Mouse (Mus musculus): ENCODE measurements around the gene Setd3.

Gene Setd3

DNA sequence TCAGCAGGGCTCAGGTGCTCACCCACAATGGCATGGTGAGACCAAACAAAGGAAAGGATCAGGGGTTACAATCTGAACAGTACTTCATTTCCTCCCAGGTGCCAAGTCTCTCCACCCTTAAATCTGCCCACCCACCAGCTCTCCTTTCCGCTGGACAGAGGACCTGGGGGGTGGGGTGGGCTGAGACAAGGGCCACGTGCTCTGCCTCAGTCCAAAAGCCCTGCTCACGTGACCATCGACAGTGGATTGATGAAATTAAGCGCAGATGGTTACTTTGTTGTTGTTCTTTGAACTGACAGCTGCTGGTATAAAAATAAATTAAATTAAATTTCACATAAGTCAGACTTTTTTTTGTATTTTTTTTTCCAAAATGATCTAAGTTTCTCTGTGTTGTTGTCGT lies 109.6 kb downstream of the Setd3 start:
- no peak for DNase-seq

DNA sequence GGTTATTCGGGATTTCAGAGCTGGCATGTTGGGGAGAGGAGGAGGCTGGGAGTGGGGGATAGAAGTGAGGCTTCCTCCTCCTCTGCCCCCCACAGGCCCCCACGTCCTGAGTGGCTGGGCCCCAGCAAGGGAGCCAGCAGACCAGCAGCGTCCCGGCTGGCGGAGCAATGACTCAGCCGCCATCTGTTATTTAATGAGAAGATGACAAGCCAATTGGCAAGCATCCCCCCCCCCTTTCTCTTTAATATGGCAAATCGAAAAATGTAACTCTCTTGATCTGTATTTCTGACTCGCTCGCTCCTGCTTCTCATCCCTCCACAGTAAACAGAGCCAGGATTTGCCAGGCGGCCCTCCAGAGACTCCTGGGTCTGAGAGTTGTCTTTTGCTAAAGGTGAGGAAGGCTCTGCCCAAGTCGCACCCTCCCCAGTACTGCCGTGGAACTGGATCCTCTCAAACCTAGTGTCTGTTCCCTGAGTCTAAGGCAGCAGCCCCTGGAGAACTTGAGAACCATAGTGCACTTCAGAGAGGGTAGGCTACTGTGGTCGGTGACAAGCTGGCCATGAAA lies 111.2 kb downstream of the Setd3 start:
- DNase-seq, result peak; percentile 75

DNA sequence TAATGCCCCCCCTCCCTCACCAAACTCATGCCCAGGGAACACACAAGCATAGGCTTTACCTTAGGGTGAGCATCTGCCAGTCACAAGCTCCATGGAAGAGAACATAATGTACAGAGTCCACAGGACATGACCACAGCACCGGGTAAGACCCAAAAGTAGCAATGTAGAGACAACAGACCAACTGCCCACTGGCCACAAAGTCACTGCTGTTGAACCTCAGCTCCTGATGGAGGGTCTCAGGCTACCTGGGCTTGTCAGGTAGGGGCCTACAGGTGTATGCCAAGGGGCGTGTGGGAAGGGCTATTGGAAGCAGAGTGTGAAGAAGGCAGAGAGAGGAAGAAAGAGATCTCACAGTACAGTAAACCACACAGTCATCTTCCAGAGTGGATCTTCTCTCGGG lies 111.9 kb downstream of the Setd3 start:
- DNase-seq, result no peak

DNA sequence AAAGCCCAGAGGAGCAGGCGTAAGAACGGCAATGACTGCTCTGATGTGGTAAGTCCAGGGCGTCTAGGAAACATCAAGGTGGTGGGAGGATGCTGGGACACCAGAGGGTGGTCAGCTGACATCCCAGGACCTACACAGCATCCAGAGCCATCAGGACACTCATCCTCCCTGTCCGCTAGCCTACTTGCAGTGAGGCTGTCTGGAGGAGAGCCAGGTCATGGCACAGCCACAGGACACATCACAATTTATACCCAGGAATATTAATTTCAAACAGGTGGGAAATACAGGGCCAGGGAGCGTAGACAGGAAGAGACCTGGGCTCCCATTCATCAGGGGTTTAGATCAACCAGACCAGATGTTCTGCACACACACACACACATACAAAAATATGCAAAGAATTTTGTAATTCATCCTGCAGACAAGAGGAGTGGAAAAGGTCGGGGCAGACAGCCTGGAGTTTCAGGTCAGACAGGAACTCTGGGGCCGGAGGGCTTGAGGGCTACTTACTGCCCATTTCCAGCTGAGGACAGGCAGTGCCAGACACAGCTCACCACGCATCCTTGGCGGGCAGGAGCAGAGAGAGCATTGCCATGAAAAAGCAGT lies 114.6 kb downstream of the Setd3 start:
- no peak for DNase-seq

DNA sequence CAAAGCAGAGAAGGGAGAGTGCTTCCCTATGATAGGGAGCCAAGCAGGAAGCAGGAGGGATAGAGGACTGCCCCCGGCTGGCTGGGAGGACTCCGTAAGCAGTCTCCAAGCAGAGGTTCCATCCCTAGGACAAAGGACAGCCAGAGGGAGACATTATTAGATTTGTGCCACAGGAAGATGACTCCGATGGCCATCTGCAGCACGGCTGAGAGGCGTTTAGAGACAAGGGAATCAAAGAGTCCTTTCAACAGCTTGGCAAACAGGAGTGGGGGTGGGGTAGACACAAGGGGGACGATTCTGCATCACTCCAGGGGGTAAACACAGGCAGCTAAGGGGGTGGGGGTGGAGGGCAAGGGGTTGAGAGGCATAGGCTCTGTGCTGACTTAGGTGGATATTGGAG lies 115.1 kb downstream of the Setd3 start:
- no peak for DNase-seq

DNA sequence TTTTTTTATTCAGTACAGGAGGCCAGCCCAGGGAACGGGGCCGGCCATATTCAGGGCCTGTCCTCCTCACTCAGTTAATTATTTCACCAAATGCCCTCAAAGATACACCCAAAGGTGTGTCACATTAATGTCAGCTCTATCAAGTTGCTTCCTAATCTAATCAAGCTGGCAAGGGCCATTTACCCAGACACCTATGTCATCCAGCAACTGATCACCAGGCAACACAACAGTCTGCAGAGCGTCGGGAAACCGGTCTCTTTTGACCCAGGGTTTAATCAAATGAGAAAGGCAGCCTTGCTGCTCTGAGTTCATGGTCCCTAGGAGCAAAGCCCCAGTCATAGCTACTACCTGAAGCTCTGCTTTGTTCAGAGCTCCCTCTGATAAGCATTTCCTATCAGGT lies 117.0 kb downstream of the Setd3 start:
- no peak for DNase-seq

DNA sequence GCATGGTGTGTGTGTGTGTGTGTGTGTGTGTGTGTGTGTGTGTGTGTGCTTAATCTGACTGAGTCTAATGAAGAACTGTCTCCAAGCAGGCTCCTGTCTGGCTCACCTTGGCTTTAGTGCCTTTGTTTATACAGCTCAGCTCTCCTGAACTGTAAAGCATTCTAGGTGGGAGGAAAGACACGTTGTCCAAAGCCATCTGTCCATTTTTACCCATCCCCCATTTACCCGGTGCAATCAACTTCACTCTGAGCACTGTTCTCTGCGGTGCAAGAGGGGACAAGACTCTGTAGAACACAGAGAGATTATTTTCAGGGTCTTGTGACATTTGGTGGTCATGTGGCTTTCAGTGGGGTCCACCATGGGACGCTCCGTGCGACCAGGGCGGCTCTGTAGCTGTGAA lies 117.5 kb downstream of the Setd3 start:
- peak; percentile 41 for DNase-seq

Data from cerebellum, adult 11 months (tissue).